Mouse (Mus musculus) erythroblast, embryonic 14.5 days (primary cell): ENCODE data around the gene Tmprss4.

Experiments used
- GATA1 ChIP-seq: IDR thresholded peaks from 2 replicates; pipeline ENCODE4 v1.6.1; 2012; ENCODE audit warnings: low read length, inconsistent platforms, mixed read lengths
- TAL1 ChIP-seq: IDR thresholded peaks from 3 replicates; pipeline ENCODE4 v1.6.1; 2012; ENCODE audit warnings: low read length, inconsistent platforms, mixed read lengths

DNA sequence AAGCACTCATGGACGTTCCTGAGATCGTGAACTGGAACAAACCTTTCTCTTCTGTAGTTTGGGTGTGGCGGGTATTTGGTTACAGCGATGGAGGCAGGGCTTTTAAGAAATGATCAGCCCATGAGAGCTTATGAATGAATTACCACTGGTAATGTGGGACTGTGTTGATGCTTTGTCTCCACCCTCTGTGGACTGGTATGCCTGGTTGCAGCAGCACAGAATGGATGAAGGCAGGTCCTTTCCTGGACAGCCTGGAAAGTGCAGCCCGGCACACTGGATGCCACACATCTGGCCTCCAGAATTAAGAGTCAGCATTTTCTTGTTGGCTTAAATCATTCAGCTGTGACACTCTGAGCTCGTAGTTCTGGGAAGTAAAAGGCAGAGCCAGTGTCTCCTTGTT, 8.1 kb upstream of the Tmprss4 start:
- TF ChIP-seq TAL1 = no peak
- no peak for TF ChIP-seq GATA1
